Mouse (Mus musculus) kidney, adult 2 months (tissue): Measurements from ENCODE around the gene Gm10772.
"Not testable (repeated sequence)": the region's sequence is repeated elsewhere in the genome, so short reads cannot be mapped to it uniquely, and the experiment has no call there.

Experiments
- CTCF ChIP-seq: fragments of 200-500 bp; conservative IDR thresholded peaks from 2 replicates; pipeline ENCODE4 v1.5.1; 2011; ENCODE audit warnings: low read depth, mild to moderate bottlenecking, control low read depth, low read length, moderate library complexity, mixed read lengths; ENCODE audit not compliant: insufficient read depth, insufficient read length
- POLR2A ChIP-seq: fragments of 200-500 bp; IDR thresholded peaks from one replicate; pipeline ENCODE4 v1.6.1; 2011; ENCODE audit warnings: low read depth, low read length, control low read depth

GRCm38 (mm10) chr13:66227473-66227872 lies at the start of gene Gm10772:
- TF ChIP-seq CTCF, POLR2A: not testable (repeated sequence)
